Mouse (Mus musculus) testis, adult 2 months (tissue): Measurements from ENCODE around the gene Psg16.

ENCODE experiments used
- CTCF ChIP-seq: fragments of 200-500 bp; IDR thresholded peaks from 2 replicates; pipeline ENCODE4 v1.5.1; 2012; ENCODE audit warnings: low read depth, mild to moderate bottlenecking, inconsistent platforms, low read length, moderate library complexity; ENCODE audit not compliant: control insufficient read depth, insufficient read depth, insufficient replicate concordance
- POLR2A ChIP-seq: fragments of 200-500 bp; IDR thresholded peaks from 2 replicates; pipeline ENCODE4 v1.6.1; 2012; ENCODE audit warnings: low read depth, mild to moderate bottlenecking, inconsistent platforms, low read length, moderate library complexity; ENCODE audit not compliant: control insufficient read depth

DNA sequence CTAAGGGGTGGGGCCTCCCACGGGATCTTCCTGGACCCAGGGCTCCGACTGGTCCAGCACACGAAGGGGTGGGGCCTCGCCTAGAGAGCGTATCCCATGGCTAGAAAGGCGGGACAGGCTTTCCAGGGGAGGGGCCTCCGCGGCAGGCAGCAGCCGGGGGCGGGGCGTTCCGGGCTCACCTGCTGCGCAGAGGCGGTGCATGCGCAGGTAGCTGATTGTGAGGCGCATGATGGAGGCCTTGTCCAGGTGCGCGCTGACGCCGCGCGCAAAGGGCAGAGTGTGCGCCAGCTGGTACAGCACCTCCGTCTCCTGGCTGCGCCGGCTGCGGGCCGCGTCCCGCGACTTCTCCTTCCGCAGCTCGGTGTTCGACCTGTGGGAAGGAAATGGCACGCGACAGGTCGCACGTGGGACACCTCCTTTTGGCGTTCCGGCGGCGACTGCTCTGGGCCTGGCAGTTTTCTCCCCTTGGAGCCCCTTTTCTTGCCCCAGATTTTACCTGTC lies 17.7 kb upstream of the Psg16 start:
- TF ChIP-seq CTCF: no peak
- peak; percentile 62; the same call in 1 of the 2 replicates for TF ChIP-seq POLR2A
